Mouse (Mus musculus): ENCODE measurements at regions not wholly inside any gene's neighbourhood (a gene's known extent, or its start where the extent isn't known, plus 50 kb on each side); places are given as distances from the start of the nearest gene placed in this dataset.
A peak's percentile ranks its signal among the peaks of the same experiment; 100 is the strongest.

DNA sequence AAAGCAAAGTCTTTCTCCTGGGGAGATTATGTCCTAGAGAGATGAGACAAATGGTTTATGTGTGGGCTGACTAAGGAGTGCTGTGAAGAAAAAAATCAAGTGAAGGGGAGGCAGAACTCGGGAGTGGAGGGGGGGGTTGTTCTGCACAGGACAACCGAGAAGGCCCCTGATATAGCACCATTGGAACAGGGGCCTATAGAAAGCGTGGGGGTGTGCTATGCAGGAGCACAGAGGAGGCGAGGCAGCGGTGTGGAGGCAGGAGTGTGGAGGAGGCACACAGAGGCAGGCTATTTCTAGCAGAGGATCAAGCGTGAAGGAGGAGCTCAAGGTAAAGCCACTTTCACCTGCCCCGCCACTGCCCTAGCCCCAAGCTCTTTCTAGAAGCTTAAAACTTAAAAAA, 88.0 kb upstream of the Dapk1 start:
- DNase-seq (ENCODE audit: low spot score) = no peak

DNA sequence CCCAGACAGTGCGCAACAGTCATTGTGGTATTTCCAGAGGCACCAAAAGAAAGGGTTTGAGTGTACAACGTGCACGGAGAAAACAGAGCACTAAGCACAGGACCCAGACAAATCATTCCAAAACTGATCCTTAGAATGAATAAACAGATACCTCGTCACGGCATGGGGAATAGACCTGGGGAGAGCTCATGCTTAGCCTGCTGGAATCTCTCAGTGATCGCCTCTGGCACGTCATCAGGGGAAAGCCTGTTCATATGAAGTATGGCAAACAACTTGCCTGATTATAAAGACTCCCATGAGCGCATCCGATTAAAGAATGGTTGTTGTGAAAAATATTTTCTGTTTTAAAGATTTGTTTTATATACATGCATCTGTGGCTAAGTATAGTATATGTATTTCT, 86.9 kb upstream of the Dapk1 start:
- no peak for DNase-seq (ENCODE audit: low spot score)

DNA sequence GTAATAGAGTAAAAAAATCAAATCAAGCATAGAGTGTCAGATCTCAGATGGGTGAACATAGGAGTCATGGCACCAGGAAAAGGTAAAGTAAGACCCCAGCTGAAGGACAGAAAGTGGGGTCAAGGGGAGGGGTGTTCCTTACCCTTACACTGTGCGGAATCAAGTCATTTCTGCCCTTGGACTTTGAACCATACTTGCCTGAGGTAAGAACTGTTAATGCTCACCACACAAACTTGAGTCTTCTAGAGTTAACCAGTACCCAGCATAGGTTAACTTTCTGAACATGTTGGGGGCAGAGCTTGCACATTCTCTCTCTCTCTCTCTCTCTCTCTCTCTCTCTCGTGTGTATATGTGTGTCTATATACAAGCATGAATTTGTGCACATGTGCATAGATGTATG, 83.7 kb upstream of the Dapk1 start:
- no peak for DNase-seq (ENCODE audit: low spot score)

DNA sequence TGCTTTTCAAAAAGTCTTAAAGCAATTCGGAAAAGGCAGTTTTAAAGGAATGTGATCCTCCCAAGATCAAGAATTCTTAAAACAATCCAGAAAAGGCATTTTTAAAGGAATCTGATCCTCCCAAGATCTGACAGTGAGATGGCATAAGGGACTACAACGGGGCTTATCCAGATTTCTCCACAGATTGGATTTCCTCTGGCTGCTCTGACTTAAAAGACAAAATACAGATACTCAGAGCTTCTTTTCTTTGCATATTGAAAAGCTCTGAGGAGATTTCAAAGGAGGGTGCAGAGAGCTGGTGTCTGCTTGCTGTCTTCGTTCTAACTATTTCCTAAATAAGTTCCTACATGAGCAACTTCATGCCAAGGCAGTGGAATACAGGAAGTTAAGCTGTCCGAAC, 82.0 kb upstream of the Dapk1 start:
- DNase-seq (ENCODE audit: low spot score) = no peak

DNA sequence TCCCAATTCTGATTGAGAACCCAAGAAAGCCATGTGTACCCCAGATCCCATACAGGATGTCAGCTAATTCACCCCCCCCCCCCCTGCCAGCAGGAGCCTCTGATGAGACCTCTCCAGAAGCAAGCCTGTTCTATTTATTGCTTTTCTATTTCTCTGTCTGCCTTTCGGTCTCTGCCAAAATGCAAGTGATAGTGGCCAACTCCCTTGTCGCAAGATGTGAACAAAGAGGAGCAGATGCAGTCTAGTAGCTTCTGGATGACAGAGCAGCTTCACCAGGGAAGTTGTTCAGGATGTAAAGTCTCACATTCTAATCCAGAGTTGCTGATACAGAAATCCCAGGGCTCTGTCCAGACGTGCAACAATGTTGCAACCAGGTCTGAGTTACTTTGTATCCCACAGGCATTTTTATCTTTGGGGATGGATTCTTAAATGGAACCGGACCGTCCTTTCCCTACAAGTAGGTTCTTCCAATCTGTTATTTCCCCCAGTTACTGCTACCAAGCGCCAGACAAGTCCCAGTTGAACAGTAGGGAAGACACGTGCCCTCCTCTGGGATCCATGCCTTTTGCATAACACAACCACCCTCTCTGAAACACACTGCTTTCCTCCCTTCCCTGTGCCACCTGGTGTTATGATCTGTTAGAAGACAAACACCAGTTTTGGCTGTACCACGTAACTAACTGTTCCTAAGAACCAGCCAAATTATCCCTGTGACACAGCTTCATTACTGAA, 78.9 kb upstream of the Dapk1 start:
- DNase-seq (ENCODE audit: low spot score) = no peak

DNA sequence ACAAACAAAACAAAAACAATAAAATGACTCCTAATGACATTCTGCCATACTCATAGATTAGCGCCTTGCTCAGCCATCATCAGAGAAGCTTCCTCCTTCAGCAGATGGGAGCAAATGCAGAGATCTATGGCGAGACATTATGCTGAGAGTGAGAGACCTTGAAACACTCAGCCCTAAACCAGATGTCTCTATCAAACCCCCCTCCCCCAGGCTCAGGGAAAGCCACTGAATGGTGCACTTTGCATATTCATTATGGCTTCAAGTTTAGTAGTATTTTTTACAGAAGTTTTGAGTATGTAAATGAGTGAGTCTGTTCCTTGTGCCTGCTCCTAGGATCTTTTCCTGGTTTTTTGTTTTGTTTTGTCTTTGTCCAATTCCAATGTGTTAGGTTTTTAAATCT, 73.9 kb upstream of the Dapk1 start:
- no peak for DNase-seq (ENCODE audit: low spot score)

DNA sequence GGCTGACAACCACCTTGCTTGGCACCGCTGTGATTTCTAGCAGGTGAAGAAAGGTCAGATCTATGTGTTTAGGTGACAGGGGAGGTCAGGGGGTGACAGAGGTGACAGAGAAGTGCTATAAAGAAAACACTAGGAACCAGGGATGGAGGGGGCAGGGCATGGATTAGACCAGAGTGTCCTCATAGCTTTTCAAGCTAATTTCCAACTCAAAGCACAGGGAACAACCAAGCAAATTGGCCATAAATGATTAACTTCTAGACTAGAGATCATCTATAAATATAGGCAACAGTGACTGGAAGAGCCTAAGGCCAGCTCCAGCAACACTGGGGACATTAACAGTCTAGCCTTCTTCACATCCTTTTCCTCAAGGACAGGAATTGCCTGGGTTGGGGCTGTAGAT, 72.9 kb upstream of the Dapk1 start:
- DNase-seq (ENCODE audit: low spot score) = no peak

DNA sequence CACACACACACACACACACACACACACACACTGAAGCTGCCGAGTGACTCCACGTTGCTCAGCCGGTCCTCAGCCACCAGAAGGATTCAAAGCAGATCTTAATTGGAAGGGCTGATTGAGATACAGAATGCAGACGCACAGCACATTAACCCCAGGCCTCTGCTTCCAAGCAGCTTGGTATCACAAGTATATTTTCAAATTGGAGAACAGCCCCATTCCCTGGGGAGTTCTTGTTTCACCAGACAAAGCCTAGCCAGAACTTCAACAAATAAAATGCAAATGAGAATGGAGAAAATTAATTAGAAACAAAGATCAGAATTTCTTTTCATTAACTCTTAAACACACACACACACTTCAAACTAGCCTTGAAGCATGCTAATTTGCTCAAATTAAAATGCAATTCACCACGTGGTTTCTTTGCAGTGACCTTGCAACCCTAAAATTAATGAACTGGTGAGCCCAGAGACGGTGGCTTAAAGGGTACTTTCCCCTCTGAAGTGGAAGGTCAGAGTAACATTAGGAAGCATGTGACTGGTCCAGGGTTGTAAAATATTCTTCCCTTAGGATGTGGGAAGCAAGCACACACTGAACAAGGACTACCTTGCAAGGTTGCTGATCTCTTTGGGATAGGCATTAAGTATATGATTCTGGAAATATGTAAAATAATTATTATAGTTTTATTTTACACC, 72.2 kb upstream of the Dapk1 start:
- DNase-seq (ENCODE audit: low spot score) = peak; percentile 50

DNA sequence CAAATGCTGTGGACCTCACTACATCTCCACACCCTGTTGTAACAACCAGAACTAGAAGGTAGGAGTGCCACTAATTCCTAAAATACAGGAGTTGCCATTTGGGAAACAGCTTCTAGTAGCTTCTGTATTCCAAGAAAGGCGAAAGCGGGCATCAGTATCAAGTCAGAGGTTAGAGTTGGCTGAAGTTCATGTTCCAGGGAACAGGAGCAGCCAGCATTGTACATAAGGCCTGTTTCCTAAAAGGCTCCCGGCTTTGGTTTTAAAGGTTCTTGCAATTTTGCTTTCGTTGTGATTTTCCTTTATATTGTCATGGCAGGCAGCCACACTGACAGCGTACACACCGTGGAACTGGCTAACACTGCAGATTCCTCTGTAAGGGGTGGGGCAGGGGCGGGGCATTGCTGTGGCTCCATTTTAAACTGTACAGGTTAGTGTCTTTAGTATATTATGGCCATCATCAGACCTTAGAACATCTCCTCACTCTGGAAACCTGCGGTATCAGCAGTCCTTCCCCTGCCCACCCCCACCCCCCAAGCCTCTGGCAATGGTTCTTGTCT, 67.8 kb upstream of the Dapk1 start:
- no peak for DNase-seq (ENCODE audit: low spot score)

DNA sequence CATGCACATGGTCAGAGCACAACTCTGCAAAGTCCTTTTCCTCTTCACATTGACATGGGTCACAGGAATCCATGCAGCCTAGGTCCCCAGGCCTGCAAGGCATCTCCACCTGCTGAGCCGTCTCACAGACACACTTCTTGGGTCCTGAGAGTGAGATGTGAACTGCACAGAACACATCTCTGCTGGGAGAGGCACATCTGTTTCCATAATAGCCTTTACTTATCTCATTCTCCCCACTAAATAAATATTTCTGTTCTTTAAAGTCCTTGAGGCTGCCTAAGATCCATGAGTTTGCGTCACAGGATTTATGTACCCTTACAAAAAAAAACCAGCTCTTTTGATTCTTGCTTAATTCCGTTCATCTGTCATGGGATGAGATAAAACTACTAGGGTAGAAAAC, 67.2 kb upstream of the Dapk1 start:
- no peak for DNase-seq (ENCODE audit: low spot score)

DNA sequence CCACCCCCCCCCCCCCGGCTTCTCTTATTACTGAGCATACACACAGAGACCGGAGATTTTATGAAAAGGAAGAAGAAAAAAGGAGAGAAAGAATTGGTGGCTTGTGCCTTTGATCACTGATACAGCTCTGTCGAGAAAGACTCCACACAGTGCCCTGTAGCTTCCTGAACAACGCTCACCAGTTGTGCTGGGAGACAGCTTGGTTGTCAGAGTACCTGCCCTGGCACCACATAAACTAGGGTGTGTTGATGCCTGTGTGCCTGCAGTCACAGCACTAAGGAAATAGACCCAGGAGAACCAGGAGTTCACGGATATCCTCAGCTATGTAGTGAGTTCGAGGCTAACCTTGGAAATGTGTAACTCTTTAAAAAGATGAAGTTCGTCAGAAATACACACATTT, 66.7 kb upstream of the Dapk1 start:
- DNase-seq (ENCODE audit: low spot score) = no peak

DNA sequence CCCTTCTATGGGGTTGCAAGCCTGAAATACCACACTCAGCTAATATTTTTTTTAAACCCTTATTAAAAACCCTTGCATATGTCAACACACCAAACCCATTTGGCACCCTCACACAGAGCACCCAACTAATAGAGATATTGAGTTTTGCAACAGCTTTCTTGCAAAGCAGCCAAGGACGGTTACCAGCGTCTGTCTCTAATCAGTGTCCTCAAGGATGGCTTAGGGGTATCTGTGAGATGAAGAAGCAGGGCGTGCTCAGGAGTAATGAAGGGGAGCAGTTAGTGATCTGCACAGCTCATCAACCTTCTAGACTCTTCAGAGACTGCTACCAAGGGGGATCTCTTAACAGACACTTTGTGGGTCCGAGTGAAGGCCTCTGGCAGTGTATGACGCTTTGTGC, 65.0 kb upstream of the Dapk1 start:
- DNase-seq (ENCODE audit: low spot score) = no peak

DNA sequence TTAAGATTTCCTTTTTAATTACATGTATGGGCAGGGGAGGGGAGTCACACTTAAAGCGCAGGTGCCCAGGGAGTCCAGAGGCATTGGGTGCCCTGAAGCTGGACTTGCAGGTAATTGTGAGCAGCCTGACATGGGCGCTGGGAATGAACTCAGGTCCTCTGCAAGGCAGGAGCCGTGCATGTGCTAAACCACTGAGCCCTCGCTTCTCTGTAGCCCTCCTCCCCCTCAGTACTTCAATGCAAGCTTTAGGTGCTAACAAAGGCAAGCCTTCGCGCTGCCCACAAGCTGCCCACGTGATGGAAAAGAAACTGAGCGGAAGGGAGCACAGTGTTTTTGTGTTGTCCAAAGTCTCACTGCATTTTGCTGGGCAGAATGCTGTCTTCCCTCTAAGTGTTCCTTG, 63.6 kb upstream of the Dapk1 start:
- no peak for DNase-seq (ENCODE audit: low spot score)

DNA sequence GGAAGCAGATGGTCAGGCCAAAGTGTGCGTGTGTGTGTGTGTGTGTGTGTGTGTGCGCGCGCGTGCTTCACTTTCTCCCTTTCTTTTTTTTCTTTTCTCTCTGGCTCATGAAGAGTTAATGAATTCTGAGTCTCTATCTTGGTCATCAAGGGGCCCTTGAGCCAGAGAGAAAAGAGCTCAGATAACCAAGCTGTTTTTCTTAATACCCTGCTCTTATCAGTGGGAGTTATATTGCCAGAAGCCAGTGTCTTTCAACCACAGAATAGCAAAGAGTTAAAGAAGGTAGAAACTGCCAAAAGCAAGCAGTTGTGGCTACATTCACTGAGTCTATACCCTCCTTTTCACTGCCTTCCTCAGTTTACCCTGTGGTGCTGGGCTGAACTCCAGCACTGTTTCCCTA, 60.6 kb upstream of the Dapk1 start:
- no peak for DNase-seq (ENCODE audit: low spot score)

DNA sequence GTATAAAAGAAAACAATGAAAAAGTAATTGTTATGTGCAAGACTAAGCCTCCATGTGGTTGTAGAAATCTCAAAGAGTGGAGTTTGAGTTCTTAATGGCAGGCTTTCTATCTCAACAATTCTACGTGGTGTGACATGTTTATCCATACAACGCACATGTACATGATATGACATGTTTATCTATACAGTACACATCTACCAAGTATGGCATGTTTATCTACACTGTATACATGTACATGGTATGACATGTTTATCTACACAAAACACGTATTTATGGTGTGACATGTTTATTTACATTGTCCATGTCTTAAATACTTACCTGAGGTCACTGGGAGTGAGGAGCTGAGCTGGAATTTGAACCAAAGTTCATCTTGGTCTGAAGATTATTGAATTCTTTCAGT, 57.4 kb upstream of the Dapk1 start:
- no peak for DNase-seq (ENCODE audit: low spot score)

DNA sequence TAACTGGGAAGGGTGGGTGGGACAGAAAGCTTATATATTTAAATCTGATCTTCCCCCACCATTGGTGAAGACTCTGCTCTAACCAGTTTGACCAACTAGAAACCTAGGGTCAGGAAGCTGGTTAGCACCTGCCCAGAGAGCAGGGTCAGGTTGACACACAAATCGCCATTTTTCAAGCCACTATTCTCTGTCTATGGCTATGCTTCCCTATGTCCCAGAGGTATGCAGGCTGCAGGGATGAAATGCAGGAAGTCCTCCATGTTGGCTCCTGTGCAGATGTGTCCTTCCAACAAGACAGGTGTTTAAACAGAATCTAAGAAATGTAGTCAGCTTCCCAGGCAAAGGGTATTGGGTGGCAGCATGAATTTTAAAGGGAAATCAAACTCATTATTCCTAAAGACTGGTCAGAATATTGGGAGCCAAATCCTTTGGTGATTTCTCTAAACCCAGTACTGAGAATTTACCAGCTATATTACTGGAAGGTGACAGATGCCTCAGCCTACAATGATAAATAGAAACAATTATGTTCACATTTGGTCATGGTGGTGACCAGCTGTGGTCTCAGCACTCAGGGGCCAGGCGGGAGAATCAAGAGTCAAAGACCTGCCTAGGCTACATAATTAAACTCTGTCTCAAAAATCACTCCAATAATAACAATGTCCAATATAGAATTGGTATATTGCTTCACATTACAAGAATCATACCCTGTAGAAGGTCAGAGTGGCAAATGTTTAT, 55.6 kb upstream of the Dapk1 start:
- no peak for DNase-seq (ENCODE audit: low spot score)

Measured in embryo, embryonic 10.5 days (tissue).